Mouse (Mus musculus): ENCODE data around the gene Pbx1. TPM values are rescaled to one million over a fixed set of nuclear protein-coding genes. Genes with fewer than 3 reads are reported as not detected.

The Pbx1 gene
- polyA plus RNA-seq, 1 experiment from 2014 or later = 47.8 TPM

DNA sequence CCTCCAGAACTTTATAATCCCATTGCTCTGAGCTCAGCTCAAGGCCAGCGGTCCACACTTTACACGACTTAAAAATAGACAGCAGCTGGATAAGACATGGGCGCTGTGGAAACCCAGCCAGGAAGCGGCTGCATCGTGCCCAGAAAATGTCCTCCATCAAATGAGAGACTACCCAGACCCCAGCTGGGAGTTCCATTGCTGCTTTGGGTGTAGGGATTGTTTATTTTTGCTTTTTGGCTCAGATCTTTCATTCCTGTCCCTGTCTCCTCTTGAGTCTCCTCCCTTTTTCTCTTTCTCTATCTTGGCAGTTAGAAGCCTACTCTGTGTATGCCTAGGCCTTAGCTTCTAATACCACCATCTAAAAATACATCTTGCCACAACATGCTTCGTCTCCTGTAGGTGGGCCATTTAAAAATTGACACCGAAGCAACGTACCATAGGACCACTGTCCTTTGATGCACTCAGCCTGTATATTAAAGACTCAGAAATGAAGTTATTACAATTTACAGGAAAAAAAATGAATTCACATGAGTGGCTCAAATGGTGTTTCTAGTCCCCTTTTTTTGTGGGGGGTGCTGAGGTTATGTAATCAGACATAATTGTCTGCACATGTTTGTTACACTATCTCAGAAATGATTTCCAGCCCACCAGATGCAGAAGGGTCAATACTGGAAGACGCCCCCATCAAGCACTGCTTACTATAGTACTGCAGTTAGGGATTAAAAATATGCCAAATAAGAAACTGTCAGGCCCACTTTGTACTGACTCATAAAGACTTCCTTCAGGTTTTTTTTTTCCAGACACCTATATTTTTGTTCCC, 251.2 kb downstream of the Pbx1 start:
- no peak for ATAC-seq (ENCODE audit: low read depth)
- 87% methylated on average over 9 of the region's 9 CpGs for WGBS
- no peak overlapping the region for H3K4me3 ChIP-seq (ENCODE audit: low read depth, low read length)
- H3K36me3 ChIP-seq (ENCODE audit: control insufficient read depth, insufficient read depth, low read length) = peaks cover 8% of the 10 kb centered on the region; the same call in 1 of the 2 replicates
- no peak overlapping the region for H3K9ac ChIP-seq (replicated peaks; ENCODE audit: low read depth, low read length)
- H3K27ac ChIP-seq (ENCODE audit: low read depth, low read length) = no peak overlapping the region
- no peaks in the 10 kb centered on the region for H3K9me3 ChIP-seq (ENCODE audit: control insufficient read depth, low read length)
- no peak overlapping the region for H3K4me2 ChIP-seq (ENCODE audit: low read depth, low read length)
- H3K27me3 ChIP-seq (ENCODE audit: control insufficient read depth, insufficient read depth, low read length) = no peaks in the 10 kb centered on the region
- no peaks in the 10 kb centered on the region for H3K4me1 ChIP-seq (ENCODE audit: control insufficient read depth, insufficient read depth, low read length)

DNA sequence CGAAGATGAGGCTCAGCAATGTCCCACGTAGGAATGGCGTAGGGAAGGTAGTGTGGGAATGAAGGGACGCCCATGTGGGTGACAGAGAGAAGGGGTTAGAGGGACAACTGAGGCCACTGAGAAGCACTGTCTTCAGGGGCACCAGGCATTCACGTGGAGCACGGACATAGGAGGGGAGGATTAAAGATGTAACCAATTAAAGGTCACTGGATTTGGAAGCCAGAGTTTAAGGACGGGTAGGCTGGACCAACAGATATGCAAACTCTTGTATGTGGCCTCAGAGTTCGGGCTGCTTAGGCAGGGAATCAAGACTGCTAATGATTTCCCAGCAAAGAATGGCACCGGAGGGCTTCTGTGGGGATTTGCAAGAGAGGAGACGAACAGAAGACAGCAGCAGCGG, 252.4 kb downstream of the Pbx1 start:
- Histone ChIP-seq H3K27ac (ENCODE audit: low read depth, low read length) (no peak overlapping the region), H3K4me2 (ENCODE audit: low read depth, low read length) (no peak overlapping the region), H3K4me1 (ENCODE audit: control insufficient read depth, insufficient read depth, low read length) (no peaks in the 10 kb centered on the region), H3K27me3 (ENCODE audit: control insufficient read depth, insufficient read depth, low read length) (no peaks in the 10 kb centered on the region), H3K4me3 (ENCODE audit: low read depth, low read length) (no peak overlapping the region), H3K9ac (replicated peaks; ENCODE audit: low read depth, low read length) (no peak overlapping the region), H3K36me3 (ENCODE audit: control insufficient read depth, insufficient read depth, low read length) (peaks cover 8% of the 10 kb centered on the region; the same call in 1 of the 2 replicates), H3K9me3 (ENCODE audit: control insufficient read depth, low read length) (no peaks in the 10 kb centered on the region)
- ATAC-seq (ENCODE audit: low read depth) = no peak
- WGBS = 96% methylated on average over 11 of the region's 11 CpGs

DNA sequence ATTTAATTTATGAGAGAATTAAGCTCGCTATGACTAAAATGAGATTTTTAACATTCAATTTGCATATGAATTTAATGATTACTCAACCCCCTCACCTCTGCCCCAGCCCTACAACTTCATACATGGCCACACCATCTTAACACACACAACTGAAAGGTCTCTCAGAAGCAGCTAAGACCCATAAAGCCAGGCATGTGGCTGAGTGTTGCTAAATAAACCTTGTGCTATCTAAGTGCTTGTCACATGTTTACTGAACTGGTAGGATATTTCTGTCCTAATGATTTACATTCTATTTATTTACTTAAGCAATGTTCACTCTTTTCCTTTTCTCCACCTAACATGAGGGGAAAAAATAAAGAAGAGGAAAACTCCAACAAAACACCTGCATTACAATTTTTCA, 253.5 kb downstream of the Pbx1 start:
- H3K4me3 ChIP-seq (ENCODE audit: low read depth, low read length) = no peak overlapping the region
- no peak overlapping the region for H3K27ac ChIP-seq (ENCODE audit: low read depth, low read length)
- peaks cover 8% of the 10 kb centered on the region; the same call in 1 of the 2 replicates for H3K36me3 ChIP-seq (ENCODE audit: control insufficient read depth, insufficient read depth, low read length)
- H3K4me2 ChIP-seq (ENCODE audit: low read depth, low read length) = no peak overlapping the region
- H3K4me1 ChIP-seq (ENCODE audit: control insufficient read depth, insufficient read depth, low read length) = no peaks in the 10 kb centered on the region
- H3K9ac ChIP-seq (replicated peaks; ENCODE audit: low read depth, low read length) = no peak overlapping the region
- WGBS = 89% methylated on average over 1 of the region's 1 CpGs
- no peak for ATAC-seq (ENCODE audit: low read depth)
- H3K27me3 ChIP-seq (ENCODE audit: control insufficient read depth, insufficient read depth, low read length) = no peaks in the 10 kb centered on the region
- H3K9me3 ChIP-seq (ENCODE audit: control insufficient read depth, low read length) = no peaks in the 10 kb centered on the region

DNA sequence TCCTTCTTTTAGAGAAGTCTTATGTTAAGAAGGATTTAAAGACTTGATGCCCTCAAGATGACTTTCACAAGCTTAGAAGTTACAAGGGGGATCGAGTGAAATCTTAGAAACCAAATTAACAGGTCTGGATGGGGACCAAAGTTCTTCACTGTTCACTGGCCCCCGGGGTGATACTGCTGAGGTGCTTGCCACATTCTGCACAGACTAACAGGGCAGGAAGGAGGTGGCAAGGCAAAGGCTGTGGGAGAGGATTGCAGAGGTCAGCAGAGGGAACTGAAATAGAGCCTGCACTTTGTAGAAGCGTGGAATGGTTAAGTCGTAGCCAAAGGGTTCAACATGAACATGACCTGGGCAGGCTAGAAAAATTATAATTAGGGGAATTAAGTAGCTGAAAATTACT, 256.5 kb downstream of the Pbx1 start:
- no peaks in the 10 kb centered on the region for H3K9me3 ChIP-seq (ENCODE audit: control insufficient read depth, low read length)
- WGBS = 91% methylated on average over 4 of the region's 4 CpGs

DNA sequence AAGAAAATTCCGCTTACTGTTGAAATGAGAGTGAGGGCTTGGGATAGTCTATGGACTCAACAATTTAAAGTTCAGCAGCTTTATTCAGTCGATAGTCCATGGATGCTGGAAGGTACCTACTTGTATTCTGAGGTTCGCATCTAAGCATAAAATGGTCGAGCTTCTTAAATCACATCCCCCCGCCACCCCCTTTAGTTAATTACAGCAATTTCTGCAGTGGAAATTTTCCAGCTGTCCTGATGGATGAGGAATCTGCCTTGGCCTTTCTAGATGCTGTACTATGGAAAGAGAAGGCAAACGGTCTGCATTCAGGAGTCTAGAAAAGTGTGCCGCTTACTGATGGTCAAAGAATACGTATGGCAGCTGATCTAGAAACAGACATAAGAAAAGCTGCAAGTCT, 262.3 kb downstream of the Pbx1 start:
- no peak for ATAC-seq (ENCODE audit: low read depth)
- Histone ChIP-seq H3K9me3 (ENCODE audit: control insufficient read depth, low read length) (no peaks in the 10 kb centered on the region), H3K27ac (ENCODE audit: low read depth, low read length) (no peak overlapping the region), H3K9ac (replicated peaks; ENCODE audit: low read depth, low read length) (no peak overlapping the region), H3K36me3 (ENCODE audit: control insufficient read depth, insufficient read depth, low read length) (no peaks in the 10 kb centered on the region), H3K4me3 (ENCODE audit: low read depth, low read length) (no peak overlapping the region), H3K4me2 (ENCODE audit: low read depth, low read length) (no peak overlapping the region), H3K27me3 (ENCODE audit: control insufficient read depth, insufficient read depth, low read length) (no peaks in the 10 kb centered on the region), H3K4me1 (ENCODE audit: control insufficient read depth, insufficient read depth, low read length) (peaks cover 14% of the 10 kb centered on the region)
- WGBS = 65% methylated on average over 8 of the region's 8 CpGs

More for the DNA sequence above, 256.5 kb downstream of the Pbx1 start:
- Histone ChIP-seq H3K36me3 (ENCODE audit: control insufficient read depth, insufficient read depth, low read length) (no peaks in the 10 kb centered on the region), H3K27me3 (ENCODE audit: control insufficient read depth, insufficient read depth, low read length) (no peaks in the 10 kb centered on the region), H3K27ac (ENCODE audit: low read depth, low read length) (no peak overlapping the region), H3K9ac (replicated peaks; ENCODE audit: low read depth, low read length) (no peak overlapping the region), H3K4me3 (ENCODE audit: low read depth, low read length) (no peak overlapping the region), H3K4me1 (ENCODE audit: control insufficient read depth, insufficient read depth, low read length) (no peaks in the 10 kb centered on the region), H3K4me2 (ENCODE audit: low read depth, low read length) (no peak overlapping the region)
- ATAC-seq (ENCODE audit: low read depth) = no peak

DNA sequence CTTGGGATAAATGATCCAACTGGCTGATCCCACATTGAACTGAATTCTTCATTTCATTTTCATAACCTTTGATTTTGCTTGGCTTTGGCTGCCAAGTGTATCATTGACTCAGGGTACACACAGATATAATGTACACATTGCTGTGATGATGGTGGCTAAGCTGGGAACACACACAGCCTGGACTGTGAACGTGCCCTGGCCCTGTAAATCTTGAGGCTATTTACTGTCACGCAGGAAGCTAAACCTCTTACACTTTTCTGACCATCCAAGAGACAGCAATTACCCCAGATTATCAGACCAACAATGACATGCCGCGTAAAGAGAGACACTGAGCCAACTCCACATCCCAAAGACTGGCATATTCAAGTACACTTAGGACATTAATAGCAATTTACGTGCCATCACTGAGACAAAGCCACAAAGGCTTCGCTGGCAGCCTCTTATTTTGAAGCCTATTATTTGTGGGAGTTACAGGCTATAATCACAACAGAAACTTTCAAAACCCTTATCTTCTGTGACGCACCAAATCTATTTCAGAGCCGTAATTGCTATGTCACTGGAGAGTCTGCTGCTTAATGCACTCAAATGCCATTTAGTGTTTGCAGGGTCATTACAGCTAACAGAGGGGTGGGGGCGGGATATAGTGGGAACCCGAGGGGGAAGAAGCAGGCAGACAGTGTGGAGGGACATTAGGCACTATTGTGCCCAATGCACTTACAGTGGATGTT, 262.9 kb downstream of the Pbx1 start:
- H3K27me3 ChIP-seq (ENCODE audit: control insufficient read depth, insufficient read depth, low read length) = no peaks in the 10 kb centered on the region
- H3K9me3 ChIP-seq (ENCODE audit: control insufficient read depth, low read length) = no peaks in the 10 kb centered on the region
- no peak overlapping the region for H3K4me3 ChIP-seq (ENCODE audit: low read depth, low read length)
- H3K27ac ChIP-seq (ENCODE audit: low read depth, low read length) = no peak overlapping the region
- H3K36me3 ChIP-seq (ENCODE audit: control insufficient read depth, insufficient read depth, low read length) = no peaks in the 10 kb centered on the region
- H3K9ac ChIP-seq (replicated peaks; ENCODE audit: low read depth, low read length) = no peak overlapping the region
- H3K4me1 ChIP-seq (ENCODE audit: control insufficient read depth, insufficient read depth, low read length) = peaks cover 20% of the 10 kb centered on the region
- peak; percentile 80 for ATAC-seq (ENCODE audit: low read depth)
- 28% methylated on average over 10 of the region's 10 CpGs for WGBS
- no peak overlapping the region for H3K4me2 ChIP-seq (ENCODE audit: low read depth, low read length)

DNA sequence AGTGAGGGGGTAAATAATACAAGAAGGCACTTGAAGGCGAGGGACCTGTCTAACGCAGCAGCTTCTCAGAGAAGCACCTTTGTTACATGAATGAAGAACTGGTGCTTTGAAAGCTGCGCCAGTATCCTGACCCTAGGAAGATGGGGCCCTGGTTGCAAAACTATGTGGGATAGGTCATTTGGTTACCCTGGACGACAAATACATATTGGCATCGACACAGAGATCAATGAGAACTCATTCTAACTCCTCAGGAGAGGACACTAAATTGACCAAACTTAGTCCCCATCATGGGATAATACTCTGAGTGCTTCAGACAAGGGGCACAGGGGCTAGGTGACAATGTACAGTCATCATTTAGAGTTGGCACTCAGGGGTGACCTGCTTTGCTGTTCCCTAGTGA, 264.3 kb downstream of the Pbx1 start:
- Histone ChIP-seq H3K4me3 (ENCODE audit: low read depth, low read length) (no peak overlapping the region), H3K9ac (replicated peaks; ENCODE audit: low read depth, low read length) (no peak overlapping the region), H3K27me3 (ENCODE audit: control insufficient read depth, insufficient read depth, low read length) (no peaks in the 10 kb centered on the region), H3K4me2 (ENCODE audit: low read depth, low read length) (no peak overlapping the region), H3K4me1 (ENCODE audit: control insufficient read depth, insufficient read depth, low read length) (peaks cover 31% of the 10 kb centered on the region), H3K27ac (ENCODE audit: low read depth, low read length) (no peak overlapping the region), H3K36me3 (ENCODE audit: control insufficient read depth, insufficient read depth, low read length) (no peaks in the 10 kb centered on the region), H3K9me3 (ENCODE audit: control insufficient read depth, low read length) (no peaks in the 10 kb centered on the region)
- ATAC-seq (ENCODE audit: low read depth) = no peak
- WGBS = 90% methylated on average over 5 of the region's 5 CpGs

DNA sequence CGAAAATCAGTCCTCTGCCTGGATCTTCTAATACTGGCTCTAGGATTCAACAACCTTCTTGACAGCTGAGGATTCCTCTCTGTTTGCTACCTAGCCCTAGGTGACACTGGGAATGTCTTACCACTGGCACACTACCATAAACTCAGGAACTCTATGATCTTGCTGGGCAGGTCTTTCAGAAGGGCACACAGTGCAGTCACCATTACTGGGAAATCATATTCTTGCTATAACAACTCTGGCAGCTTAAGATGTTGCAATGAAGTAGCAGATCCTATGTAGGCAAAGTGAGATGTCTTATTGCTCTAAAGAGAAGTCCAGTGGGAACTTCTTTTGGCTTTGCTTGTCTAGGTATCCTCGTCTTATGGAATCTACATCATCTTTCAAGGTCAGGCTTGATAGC, 265.2 kb downstream of the Pbx1 start:
- peaks cover 31% of the 10 kb centered on the region for H3K4me1 ChIP-seq (ENCODE audit: control insufficient read depth, insufficient read depth, low read length)
- no peak for ATAC-seq (ENCODE audit: low read depth)
- 94% methylated on average over 2 of the region's 2 CpGs for WGBS

DNA sequence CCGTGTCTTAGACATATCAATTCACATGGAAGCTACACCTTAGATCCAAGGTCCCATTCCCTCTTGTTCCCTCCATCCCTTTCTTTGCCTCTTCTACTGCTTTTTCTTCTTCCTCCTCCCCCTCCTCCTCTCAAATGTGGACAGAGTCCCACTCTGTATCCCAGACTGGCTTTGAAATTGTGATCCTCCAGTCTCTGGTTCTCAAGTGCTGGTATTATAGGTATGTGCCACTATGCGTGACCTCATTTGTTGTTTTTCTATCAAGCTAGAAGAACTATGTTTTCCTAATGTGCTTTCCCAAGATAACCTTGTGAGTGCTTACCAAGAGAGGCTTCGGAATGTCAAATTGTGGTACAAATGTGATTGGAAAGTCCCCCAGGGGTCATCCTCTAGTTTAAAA, 267.1 kb downstream of the Pbx1 start:
- no peaks in the 10 kb centered on the region for H3K36me3 ChIP-seq (ENCODE audit: control insufficient read depth, insufficient read depth, low read length)
- no peak overlapping the region for H3K9ac ChIP-seq (replicated peaks; ENCODE audit: low read depth, low read length)
- peaks cover 31% of the 10 kb centered on the region for H3K4me1 ChIP-seq (ENCODE audit: control insufficient read depth, insufficient read depth, low read length)
- no peak overlapping the region for H3K4me3 ChIP-seq (ENCODE audit: low read depth, low read length)
- no peak overlapping the region; the same call in 1 of the 2 replicates for H3K4me2 ChIP-seq (ENCODE audit: low read depth, low read length)
- H3K27me3 ChIP-seq (ENCODE audit: control insufficient read depth, insufficient read depth, low read length) = no peaks in the 10 kb centered on the region
- ATAC-seq (ENCODE audit: low read depth) = no peak; the same call in 1 of the 2 replicates
- no peaks in the 10 kb centered on the region for H3K9me3 ChIP-seq (ENCODE audit: control insufficient read depth, low read length)
- 0 out of 2 replicates have a peak overlapping the region, but pooled peaks have one; percentile 73 for H3K27ac ChIP-seq (ENCODE audit: low read depth, low read length)
- WGBS = 57% methylated on average over 3 of the region's 3 CpGs

More for the DNA sequence above, 265.2 kb downstream of the Pbx1 start:
- no peak overlapping the region for H3K9ac ChIP-seq (replicated peaks; ENCODE audit: low read depth, low read length)
- no peak overlapping the region for H3K4me2 ChIP-seq (ENCODE audit: low read depth, low read length)
- no peaks in the 10 kb centered on the region for H3K36me3 ChIP-seq (ENCODE audit: control insufficient read depth, insufficient read depth, low read length)
- no peaks in the 10 kb centered on the region for H3K27me3 ChIP-seq (ENCODE audit: control insufficient read depth, insufficient read depth, low read length)
- no peak overlapping the region for H3K4me3 ChIP-seq (ENCODE audit: low read depth, low read length)
- no peaks in the 10 kb centered on the region for H3K9me3 ChIP-seq (ENCODE audit: control insufficient read depth, low read length)
- no peak overlapping the region for H3K27ac ChIP-seq (ENCODE audit: low read depth, low read length)
